Mouse (Mus musculus): ENCODE measurements around the gene Zbtb40. TPM values are rescaled to one million over a fixed set of nuclear protein-coding genes. Genes with fewer than 3 reads are reported as not detected.

Zbtb40 gene
- polyA plus RNA-seq, 2 experiments, result 1.4 to 1.8 TPM

- Histone ChIP-seq H3K9ac (replicated peaks) (no peak overlapping the region), H3K4me1 (replicated peaks; ENCODE audit: control insufficient read depth in 2 of 2, insufficient read depth in 2 of 2, low read length in 1 of 2) (peaks cover 0 to 6% of the 10 kb centered on the region in 2 experiments; a peak in 2 of 4 replicates), H3K9me3 (ENCODE audit: control insufficient read depth, low read length) (no peaks in the 10 kb centered on the region), H3K4me2 (ENCODE audit: low read depth) (no peak overlapping the region), H3K4me3 (ENCODE audit: insufficient read depth in 1 of 2, low read depth in 2 of 2, low read length in 2 of 2) (no peak overlapping the region), H3K27me3 (ENCODE audit: control insufficient read depth, insufficient read depth, low read length) (peaks cover 4% of the 10 kb centered on the region; the same call in 1 of the 2 replicates), H3K36me3 (replicated peaks; ENCODE audit: control insufficient read depth, insufficient read depth, low read depth) (no peaks in the 10 kb centered on the region), H3K27ac (no peak overlapping the region)
- TF ChIP-seq CTCF (IDR thresholded peaks at IDR 0.05; ENCODE audit: low read depth), result no peak
- TF ChIP-seq EP300 (IDR thresholded peaks at IDR 0.05; ENCODE audit: low read depth), result no peak
- DNase-seq (ENCODE audit: low read depth in 3 of 3, low spot score in 3 of 3), result no peak
- 38% methylated on average over 2 of the region's 2 CpGs for WGBS (ENCODE audit: insufficient replicate concordance)
- ATAC-seq (ENCODE audit: insufficient read depth), result no peak
Measured at GRCm38 (mm10) chr4:137082866-137083265, 34.3 kb upstream of the Zbtb40 start.

- Histone ChIP-seq H3K4me1 (replicated peaks; ENCODE audit: control insufficient read depth in 2 of 2, insufficient read depth in 2 of 2, low read length in 1 of 2) (peaks cover 0 to 8% of the 10 kb centered on the region in 2 experiments; a peak in 2 of 4 replicates), H3K27ac (no peak overlapping the region), H3K27me3 (ENCODE audit: control insufficient read depth, insufficient read depth, low read length) (no peaks in the 10 kb centered on the region; the same call in 1 of the 2 replicates), H3K9me3 (ENCODE audit: control insufficient read depth, low read length) (no peaks in the 10 kb centered on the region), H3K36me3 (replicated peaks; ENCODE audit: control insufficient read depth, insufficient read depth, low read depth) (no peaks in the 10 kb centered on the region), H3K9ac (replicated peaks) (no peak overlapping the region), H3K4me3 (ENCODE audit: insufficient read depth in 1 of 2, low read depth in 2 of 2, low read length in 2 of 2) (no peak overlapping the region), H3K4me2 (ENCODE audit: low read depth) (no peak overlapping the region)
- DNase-seq (ENCODE audit: low read depth in 3 of 3, low spot score in 3 of 3), result no peak
- WGBS (ENCODE audit: insufficient replicate concordance), result 66% methylated on average over 4 of the region's 4 CpGs
- TF ChIP-seq EP300 (IDR thresholded peaks at IDR 0.05; ENCODE audit: low read depth) (no peak), CTCF (IDR thresholded peaks at IDR 0.05; ENCODE audit: low read depth) (no peak)
- ATAC-seq (ENCODE audit: insufficient read depth), result no peak
Measured at GRCm38 (mm10) chr4:137081401-137081800, 32.8 kb upstream of the Zbtb40 start.

DNA sequence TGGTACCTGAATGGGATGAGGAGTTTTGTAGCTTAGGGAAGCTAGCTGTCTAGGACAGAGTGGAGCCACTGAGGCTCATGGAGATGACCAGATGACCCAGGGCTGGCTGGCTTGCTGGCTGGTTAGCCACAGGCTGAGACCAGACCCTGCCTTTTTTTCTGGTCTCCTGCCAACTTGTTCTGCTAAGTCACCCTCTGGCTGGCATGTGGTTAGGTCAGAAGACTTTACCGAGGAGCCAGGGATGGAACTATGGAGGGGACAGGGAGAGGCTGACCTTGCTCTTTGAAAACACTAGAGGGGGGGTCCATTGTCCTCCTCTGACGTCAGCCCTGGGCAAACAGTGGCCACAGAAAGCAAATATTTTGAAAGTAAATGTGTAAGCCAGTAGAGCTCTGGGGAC lies 28.6 kb upstream of the Zbtb40 start:
- H3K9me3 ChIP-seq (ENCODE audit: control insufficient read depth, low read length), result no peaks in the 10 kb centered on the region
- TF ChIP-seq EP300 (IDR thresholded peaks at IDR 0.05; ENCODE audit: low read depth) (no peak), CTCF (IDR thresholded peaks at IDR 0.05; ENCODE audit: low read depth) (no peak)
- WGBS (ENCODE audit: insufficient replicate concordance), result 7% methylated on average over 2 of the region's 2 CpGs
- H3K4me2 ChIP-seq (ENCODE audit: low read depth), result no peak overlapping the region
- H3K4me3 ChIP-seq (ENCODE audit: insufficient read depth in 1 of 2, low read depth in 2 of 2, low read length in 2 of 2), result no peak overlapping the region
- no peak overlapping the region for H3K9ac ChIP-seq (replicated peaks)
- no peaks in the 10 kb centered on the region for H3K36me3 ChIP-seq (replicated peaks; ENCODE audit: control insufficient read depth, insufficient read depth, low read depth)
- ATAC-seq (ENCODE audit: insufficient read depth), result peak; percentile 39; the same call in 1 of the 2 replicates
- H3K27ac ChIP-seq, result no peak overlapping the region
- 0 out of 4 replicates have a peak, but pooled peaks cover 0 to 4% of the 10 kb centered on the region in 2 experiments for H3K4me1 ChIP-seq (replicated peaks; ENCODE audit: control insufficient read depth in 2 of 2, insufficient read depth in 2 of 2, low read length in 1 of 2)
- no peaks in the 10 kb centered on the region for H3K27me3 ChIP-seq (ENCODE audit: control insufficient read depth, insufficient read depth, low read length)
- DNase-seq (ENCODE audit: low read depth in 3 of 3, low spot score in 3 of 3), result peak in 1 of 3 experiments; percentile 4

- Histone ChIP-seq H3K27me3 (ENCODE audit: control insufficient read depth, insufficient read depth, low read length) (no peaks in the 10 kb centered on the region), H3K27ac (no peak overlapping the region), H3K36me3 (replicated peaks; ENCODE audit: control insufficient read depth, insufficient read depth, low read depth) (no peaks in the 10 kb centered on the region), H3K9ac (replicated peaks) (no peak overlapping the region), H3K4me2 (ENCODE audit: low read depth) (no peak overlapping the region), H3K4me1 (replicated peaks; ENCODE audit: control insufficient read depth in 2 of 2, insufficient read depth in 2 of 2, low read length in 1 of 2) (no peaks in the 10 kb centered on the region), H3K9me3 (ENCODE audit: control insufficient read depth, low read length) (no peaks in the 10 kb centered on the region), H3K4me3 (ENCODE audit: insufficient read depth in 1 of 2, low read depth in 2 of 2, low read length in 2 of 2) (no peak overlapping the region)
- WGBS (ENCODE audit: insufficient replicate concordance), result 47% methylated on average over 6 of the region's 6 CpGs
- DNase-seq (ENCODE audit: low read depth in 3 of 3, low spot score in 3 of 3) (no peak), ATAC-seq (ENCODE audit: insufficient read depth) (no peak)
- TF ChIP-seq EP300 (IDR thresholded peaks at IDR 0.05; ENCODE audit: low read depth) (no peak), CTCF (IDR thresholded peaks at IDR 0.05; ENCODE audit: low read depth) (no peak)
Measured at GRCm38 (mm10) chr4:137071204-137071603, 22.6 kb upstream of the Zbtb40 start.

DNA sequence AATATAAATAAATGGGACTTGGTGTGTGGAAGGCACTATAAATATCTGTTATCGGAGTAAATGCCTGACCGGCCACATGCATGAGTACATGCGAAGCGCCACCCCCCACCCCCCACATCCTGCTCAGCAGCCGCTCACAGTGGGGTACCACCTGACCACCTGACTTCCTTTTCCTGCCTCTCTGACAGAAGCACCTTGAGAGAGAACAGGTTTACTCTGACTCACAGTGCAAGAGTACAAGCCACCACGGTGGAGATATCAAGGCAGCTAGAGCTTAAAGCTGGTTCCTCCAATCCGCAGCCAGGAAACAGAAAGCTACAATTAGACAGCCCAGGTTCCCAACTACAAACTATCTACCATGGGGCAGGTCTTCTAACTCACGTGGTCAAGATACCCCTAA lies 19.9 kb upstream of the Zbtb40 start:
- H3K4me2 ChIP-seq (ENCODE audit: low read depth), result no peak overlapping the region
- no peaks in the 10 kb centered on the region for H3K27me3 ChIP-seq (ENCODE audit: control insufficient read depth, insufficient read depth, low read length)
- ATAC-seq (ENCODE audit: insufficient read depth) (no peak), DNase-seq (ENCODE audit: low read depth in 3 of 3, low spot score in 3 of 3) (no peak)
- TF ChIP-seq EP300 (IDR thresholded peaks at IDR 0.05; ENCODE audit: low read depth) (no peak), CTCF (IDR thresholded peaks at IDR 0.05; ENCODE audit: low read depth) (no peak)
- H3K4me1 ChIP-seq (replicated peaks; ENCODE audit: control insufficient read depth in 2 of 2, insufficient read depth in 2 of 2, low read length in 1 of 2), result no peaks in the 10 kb centered on the region
- no peaks in the 10 kb centered on the region for H3K36me3 ChIP-seq (replicated peaks; ENCODE audit: control insufficient read depth, insufficient read depth, low read depth)
- H3K4me3 ChIP-seq (ENCODE audit: insufficient read depth in 1 of 2, low read depth in 2 of 2, low read length in 2 of 2), result no peak overlapping the region
- no peak overlapping the region for H3K27ac ChIP-seq
- no peaks in the 10 kb centered on the region for H3K9me3 ChIP-seq (ENCODE audit: control insufficient read depth, low read length)
- 10% methylated on average over 8 of the region's 8 CpGs for WGBS (ENCODE audit: insufficient replicate concordance)
- no peak overlapping the region for H3K9ac ChIP-seq (replicated peaks)
